Mouse (Mus musculus) stomach, postnatal 0 days (tissue): ENCODE data around the gene Fbxo39.

Source experiments
- CTCF ChIP-seq: IDR thresholded peaks from 2 replicates; pipeline ENCODE4 v1.5.1; 2016; ENCODE audit warnings: antibody characterized with exemption, low read depth, mild to moderate bottlenecking, moderate library complexity
- EP300 ChIP-seq: optimal IDR thresholded peaks from 2 replicates; pipeline ENCODE3; 2016; ENCODE audit warnings: antibody characterized with exemption

GRCm38 (mm10) chr11:72318026-72318425 is 3.8 kb downstream of the Fbxo39 start:
- TF ChIP-seq CTCF (no peak), EP300 (no peak)
